In genomic region chr9:112272426-112272969, GRCm38 (mm10) we compare ENCODE assay signal across 16 mouse cellular contexts. TPM values are rescaled to one million over a fixed set of nuclear protein-coding genes. Genes with fewer than 3 reads are reported as not detected.
DNase-seq lines count a peak whose midpoint lies in the region; ATAC-seq lines count a peak whose summit lies in the region.
"Had no signal": no experiment of that assay in that cellular context is flagged by ENCODE, and none has a peak within 500 bp of the region (broad histone marks: within the 10 kb centered on the region; RNA-seq: fewer than 3 reads in every experiment).

No protein-coding gene starts in this region.

- peak; percentile 69 for ATAC-seq in granulocyte monocyte progenitor cell, adult 5-6 weeks (replicated peaks; ENCODE audit: poor library complexity, severe bottlenecking)
- peak; percentile 70 for ATAC-seq in megakaryocyte, adult 5-6 weeks (ENCODE audit: poor library complexity, severe bottlenecking)
- ATAC-seq: CD4-positive, CD25-positive, alpha-beta regulatory T cell, adult 4 months; inflammation-experienced regulatory T-cells, adult 6 months had no signal

- DNase-seq in left cerebral cortex, adult 11 months (ENCODE audit: low spot score): peak; percentile 44
- DNase-seq in left cerebral cortex, postnatal 10 days (ENCODE audit: extremely low spot score in 1 of 2, low spot score in 2 of 2): no peak
- DNase-seq in telencephalon, adult 2 months (ENCODE audit: low read depth, low spot score): peak; percentile 60
- DNase-seq in testis, postnatal 14 days (ENCODE audit: low spot score): no peak
- DNase-seq in cerebellum, adult 18-20 months: no peak
- DNase-seq: adrenal gland, postnatal 36 days; cerebellum, adult 11 months; cerebellum, postnatal 10 days; gastrocnemius, postnatal 25 days; heart, postnatal 36 days; kidney, adult 18-20 months; lung, postnatal 4 days had no signal

- intact Hi-C loops in left cerebral cortex, postnatal 10 days (cut with DNase I): no loop called here

RNA-seq across cellular contexts. Expression of gene Arpp21, which starts 36.8 kb away (rescaled TPM):
- 100 to 1,000 TPM; 705 to 707 TPM for total RNA-seq in left cerebral cortex, postnatal 10 days (2021)
- total RNA-seq in granulocyte monocyte progenitor cell, adult 5-6 weeks (2014; fragmentation: Nextera tagmentation): 0.54 TPM in 1 of 2 replicates, not detected in the other
- total RNA-seq in granulocyte monocyte progenitor cell, adult 5-6 weeks (2017): 0.05 and 0.09 TPM in 2 replicates
- 1.6 TPM in 1 of 2 replicates, not detected in the other for total RNA-seq in megakaryocyte, adult 5-6 weeks (2015)
- 0.18 and 0.49 TPM in 2 replicates for total RNA-seq in megakaryocyte, adult 5-6 weeks (2017)

Comparison
In these comparisons a context has a peak if more than half of its experiments do, and no peak if none do; other contexts are left out.
1. DNase-seq: peak in left cerebral cortex, adult 11 months (single experiment) and telencephalon, adult 2 months (single experiment); none in left cerebral cortex, postnatal 10 days (0 of 2), testis, postnatal 14 days (single experiment) and cerebellum, adult 18-20 months (0 of 2).
2. RNA of gene Arpp21, which starts 36.8 kb away (total RNA-seq): 705 to 707 TPM in left cerebral cortex, postnatal 10 days; 0.05 to 0.54 TPM in granulocyte monocyte progenitor cell, adult 5-6 weeks and 0.18 to 1.6 TPM in megakaryocyte, adult 5-6 weeks; every median in the first group is over 100 times any median in the second.